Mouse (Mus musculus): ENCODE data around the gene Llgl1.

Gene Llgl1

DNA sequence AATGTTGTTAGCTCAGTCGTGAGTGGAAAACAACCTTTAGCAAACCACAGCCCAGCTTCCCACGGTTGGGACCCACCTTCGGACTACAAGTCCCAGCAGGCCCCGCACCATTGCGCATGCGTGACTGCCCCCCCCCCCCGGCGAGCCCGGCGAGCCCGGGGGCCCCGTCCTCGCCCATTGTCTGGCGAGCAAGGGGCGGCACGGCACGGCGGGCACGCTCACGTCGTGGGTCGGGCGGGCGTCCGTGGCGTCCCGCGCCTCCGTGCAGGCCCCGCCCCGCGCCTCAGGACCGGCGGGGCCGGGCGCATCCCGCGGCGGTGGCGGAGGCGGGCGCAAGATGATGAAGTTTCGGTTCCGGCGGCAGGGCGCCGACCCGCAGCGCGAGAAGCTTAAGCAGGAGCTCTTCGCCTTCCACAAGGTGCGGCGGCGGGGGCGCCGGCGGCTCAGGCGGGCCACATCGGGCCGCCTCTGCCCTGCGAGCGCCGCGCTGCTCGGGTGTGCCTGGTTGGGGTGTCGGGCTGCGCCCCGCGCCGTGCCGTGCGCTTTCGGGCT lies at the start of gene Llgl1:
Llgl1 (plus strand) TSS at position 200 of the 552 bp plus-strand sequence.
- peak; percentile 90 for DNase-seq

DNA sequence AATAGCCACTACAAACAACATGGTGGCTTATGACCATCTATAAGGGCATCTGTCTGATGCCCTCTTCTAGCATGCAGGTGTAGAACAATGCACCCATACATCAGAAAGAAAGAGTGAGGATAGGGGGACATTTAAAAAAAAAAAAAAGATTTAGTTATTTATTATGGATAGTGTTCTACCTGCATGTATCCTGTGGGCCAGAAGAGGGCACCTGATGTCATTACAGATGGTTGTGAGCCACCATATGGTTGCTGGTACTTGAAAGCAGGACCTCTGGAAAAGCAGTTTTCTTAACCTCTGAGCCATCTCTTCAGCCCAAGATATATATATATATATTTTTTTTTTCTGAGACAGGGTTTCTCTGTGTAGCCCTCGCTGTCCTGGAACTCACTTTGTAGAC lies 3.4 kb upstream of the Llgl1 start:
- no peak for DNase-seq

DNA sequence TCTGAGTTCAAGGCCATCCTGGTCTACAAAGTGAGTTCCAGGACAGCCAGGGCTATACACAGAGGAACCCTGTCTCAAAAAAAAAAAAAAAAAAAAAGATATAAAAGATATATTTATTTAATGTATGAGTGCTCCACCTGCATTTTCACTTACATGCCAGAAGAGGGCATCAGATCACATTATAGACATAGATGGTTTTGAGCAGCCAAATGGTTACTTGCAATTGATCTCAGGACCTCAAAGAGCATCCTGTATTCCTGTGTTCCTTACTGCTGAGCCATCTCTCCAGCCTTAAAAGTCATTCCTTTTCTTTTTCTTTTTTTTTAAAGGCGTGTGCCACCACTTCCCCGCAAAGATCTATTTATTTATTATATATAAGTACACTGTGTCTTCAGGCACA lies 2.0 kb upstream of the Llgl1 start:
- DNase-seq = no peak

DNA sequence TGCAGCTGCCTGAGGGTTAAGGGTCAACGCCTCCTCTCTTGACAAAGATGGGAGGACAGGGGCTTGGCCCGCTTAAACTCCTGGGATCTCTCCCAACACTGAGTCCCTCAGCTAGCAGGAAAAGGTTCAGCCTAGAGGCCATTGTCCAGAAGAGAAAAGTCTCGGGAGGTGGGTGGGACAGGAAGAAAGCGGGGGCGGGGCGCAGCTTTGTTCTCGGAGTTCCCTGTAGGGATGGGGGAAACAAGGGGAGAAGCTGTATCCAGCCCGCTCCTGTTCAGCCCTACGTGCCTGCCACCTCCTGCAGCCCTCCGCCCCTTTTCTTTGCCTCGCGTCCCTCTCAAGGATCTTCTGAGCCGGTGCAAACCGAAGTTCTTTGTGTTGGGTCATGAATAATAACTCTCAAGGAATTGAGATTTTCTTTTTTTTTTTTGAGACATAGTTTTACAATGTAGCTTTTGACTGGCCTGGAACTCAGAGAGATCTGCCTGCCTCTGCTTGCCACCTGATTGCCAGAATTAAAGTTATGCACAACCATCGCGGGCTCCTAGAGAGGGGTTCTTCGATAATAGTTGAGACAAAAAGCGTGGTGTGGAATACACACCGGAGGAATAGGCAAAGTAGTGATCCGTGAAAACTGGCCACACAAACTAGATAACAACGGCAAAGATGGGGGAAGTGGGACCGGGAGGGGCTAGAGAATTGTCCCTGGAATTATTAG lies 558 bp upstream of the Llgl1 start:
- no peak for DNase-seq

DNA sequence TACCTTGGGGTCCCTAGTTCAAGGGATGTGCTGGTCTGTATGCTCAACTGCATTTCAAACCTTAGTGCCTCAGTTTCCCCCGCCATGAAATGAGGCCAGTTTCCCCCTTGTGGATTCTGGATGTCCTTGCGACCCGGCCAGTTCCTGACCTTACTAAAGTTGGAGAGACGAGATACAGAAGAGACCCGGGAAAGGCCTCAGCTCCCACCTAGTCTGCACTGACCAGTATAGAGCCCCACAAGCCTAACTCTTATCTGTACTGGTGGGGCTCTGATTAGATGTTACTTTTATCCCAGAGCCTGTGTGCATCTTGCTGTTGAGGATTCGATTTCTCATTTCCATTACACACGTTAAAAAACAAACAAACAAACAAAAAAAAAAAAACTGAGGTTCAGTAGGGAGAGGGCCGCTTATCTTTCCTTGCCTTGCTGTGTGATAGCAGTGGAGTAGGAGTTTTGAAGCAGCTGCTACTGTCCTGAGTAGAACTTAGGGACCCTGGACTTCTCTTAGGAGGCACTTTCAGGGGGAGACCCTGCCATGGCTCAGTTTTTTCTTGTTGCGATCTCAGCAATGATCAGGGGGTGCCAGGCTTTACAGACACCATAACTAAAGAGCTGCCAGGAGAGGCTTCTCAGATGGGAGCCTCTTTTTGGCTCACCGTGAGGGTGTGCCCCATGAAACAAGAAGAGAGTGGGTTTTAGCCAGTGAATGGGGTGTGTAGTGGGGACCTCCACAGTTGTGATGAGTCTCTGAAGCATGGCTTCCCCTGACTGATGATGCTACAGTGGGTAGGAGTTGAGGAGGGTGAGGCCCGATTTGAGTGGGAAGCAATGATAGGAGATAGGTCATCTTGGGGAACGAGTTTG lies 1.0 kb downstream of the Llgl1 start:
- DNase-seq = no peak

DNA sequence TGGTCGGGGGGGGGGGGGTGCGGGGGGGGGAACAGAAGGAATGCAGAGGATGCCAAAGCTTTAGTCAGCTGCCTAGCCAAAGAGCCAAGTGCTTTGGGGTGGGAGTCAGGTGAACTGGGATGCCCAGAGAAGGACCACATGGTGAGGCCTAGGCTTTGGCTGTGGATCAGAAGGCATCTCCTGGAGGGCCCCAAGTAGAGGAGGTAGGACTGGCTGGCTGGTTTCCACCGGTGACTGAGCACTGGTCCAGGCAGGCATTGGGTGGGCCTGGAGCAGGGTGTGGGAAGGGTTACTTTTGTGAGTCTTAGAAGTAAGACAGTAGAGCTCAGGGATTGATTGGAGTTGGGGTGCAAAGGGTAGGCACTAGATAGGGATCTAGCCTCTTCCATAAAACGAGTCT lies 2.1 kb downstream of the Llgl1 start:
- no peak for DNase-seq

DNA sequence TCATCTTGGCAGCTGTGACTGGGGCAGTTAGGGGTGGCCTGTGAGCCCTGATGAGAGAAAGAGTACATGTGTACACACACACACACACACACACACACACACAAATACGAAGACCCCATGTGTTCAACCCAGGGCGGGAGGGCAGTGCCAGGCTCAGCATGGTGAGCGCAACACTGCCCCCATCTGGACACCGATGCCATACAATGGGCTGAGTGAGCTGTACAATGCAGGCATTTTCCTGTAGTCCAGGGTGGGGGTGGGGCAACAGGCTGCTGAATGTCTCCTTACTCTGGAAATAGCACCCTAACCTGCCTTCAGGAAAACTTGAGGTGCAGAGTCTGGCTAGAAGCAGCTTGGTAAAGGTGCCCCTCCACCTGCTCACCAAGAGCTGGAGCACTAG lies 3.6 kb downstream of the Llgl1 start:
- DNase-seq = peak; percentile 70

DNA sequence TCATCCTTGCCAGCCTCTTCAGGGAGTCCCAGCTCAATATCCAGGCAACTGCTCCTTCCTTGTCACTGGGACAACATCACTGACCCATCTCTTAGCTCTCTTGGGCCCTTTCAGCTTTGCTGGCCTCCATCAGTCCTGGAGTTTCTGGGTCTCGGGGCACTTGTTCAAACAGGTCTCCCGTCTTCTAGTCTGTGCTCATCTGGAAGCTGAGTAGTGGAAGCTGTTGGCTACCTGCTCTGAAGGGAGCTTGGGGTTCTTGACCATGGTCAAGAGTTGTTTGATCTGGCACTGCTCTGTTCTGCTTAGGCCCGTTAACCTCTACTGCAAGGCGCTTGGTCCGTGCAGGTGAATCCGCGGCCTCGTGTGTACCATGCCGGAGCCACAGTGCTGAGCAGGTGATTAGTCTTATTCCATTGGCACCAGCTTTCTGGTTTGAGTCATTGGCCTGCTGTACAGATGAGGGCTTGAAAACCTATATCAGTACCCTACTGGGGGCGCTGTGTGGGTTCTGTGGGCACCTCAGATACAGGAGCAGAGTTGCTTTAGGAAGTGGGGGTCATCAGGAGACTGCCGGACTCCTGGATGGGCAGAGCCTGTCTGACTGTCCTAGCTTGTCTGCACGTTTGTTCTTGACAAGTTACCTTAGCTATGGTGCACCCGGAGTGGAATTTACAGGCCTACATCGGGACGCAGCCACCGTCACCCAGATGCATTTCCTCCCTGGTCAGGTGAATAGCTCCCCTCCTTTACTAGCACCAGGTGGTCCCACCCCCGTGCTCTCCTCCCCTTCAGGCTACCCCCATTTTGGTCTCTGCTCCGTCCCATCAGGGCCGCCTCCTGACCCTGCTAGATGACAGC lies 4.7 kb downstream of the Llgl1 start:
- peak; percentile 1 for DNase-seq

DNA sequence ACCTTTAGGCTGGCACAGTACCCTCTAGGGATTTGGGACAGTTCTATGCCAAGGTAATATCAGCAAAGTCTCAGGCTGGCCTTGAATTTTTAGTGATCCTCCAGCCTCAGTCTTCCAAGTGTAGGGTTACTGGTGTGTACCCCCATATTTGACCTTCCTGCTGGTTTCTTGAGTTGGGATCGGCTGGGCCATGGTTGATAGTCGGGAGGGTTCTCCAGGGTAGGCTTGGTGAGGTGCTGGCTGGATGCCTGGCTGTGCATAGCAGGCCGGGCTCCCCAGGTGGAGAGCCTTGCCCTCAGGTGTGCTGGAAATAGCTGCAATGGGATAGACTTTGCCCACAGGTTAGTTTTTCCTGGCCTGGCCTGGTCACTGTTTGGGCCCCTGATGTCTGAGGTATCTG lies 5.7 kb downstream of the Llgl1 start:
- DNase-seq = no peak

DNA sequence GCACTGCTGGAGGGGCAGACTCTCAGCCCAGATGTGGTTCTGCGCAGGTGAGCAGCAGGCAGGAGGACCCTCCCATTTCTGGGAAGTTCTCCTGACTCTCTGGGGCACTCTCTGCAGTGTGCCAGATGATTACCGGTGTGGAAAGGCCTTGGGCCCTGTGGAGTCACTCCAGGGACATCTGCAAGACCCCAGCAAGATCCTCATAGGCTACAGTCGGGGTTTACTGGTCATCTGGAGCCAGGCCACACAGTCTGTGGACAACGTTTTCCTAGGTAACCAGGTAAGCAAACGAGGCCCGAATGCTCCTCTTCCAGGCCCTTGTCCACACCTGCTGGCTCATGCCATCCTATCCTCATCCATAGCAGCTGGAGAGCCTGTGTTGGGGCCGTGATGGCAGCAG lies 6.6 kb downstream of the Llgl1 start:
- peak; percentile 0 for DNase-seq

DNA sequence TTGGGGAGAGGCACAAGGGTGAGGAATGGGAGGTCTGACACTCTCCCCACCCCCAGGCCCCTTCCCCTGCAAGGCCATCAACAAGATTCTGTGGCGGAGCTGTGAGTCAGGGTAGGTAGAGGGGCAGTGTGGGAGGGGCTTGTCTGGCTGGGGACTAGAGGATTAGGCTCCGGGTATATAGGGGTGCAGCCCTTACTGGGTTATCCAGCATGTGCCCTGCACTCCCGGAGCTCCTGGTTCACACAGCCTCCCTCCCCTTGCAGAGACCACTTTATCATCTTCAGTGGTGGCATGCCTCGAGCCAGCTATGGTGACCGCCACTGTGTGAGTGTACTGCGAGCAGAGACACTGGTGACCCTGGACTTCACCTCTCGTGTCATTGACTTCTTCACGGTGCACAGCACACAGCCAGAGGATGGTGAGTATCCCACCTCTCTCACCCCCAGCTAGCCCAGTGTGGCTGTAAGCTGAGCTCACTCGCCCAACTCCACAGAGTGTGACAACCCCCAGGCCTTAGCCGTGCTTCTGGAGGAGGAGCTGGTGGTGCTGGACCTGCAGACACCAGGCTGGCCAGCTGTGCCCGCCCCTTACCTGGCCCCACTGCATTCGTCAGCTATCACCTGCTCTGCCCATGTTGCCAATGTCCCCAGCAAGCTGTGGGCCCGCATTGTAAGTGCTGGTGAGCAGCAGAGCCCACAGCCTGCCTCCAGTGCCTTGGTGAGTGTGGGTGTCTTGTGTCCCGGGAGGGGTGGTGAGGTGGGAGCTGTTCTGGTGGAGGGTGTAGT lies 7.4 kb downstream of the Llgl1 start:
- DNase-seq = peak; percentile 28

DNA sequence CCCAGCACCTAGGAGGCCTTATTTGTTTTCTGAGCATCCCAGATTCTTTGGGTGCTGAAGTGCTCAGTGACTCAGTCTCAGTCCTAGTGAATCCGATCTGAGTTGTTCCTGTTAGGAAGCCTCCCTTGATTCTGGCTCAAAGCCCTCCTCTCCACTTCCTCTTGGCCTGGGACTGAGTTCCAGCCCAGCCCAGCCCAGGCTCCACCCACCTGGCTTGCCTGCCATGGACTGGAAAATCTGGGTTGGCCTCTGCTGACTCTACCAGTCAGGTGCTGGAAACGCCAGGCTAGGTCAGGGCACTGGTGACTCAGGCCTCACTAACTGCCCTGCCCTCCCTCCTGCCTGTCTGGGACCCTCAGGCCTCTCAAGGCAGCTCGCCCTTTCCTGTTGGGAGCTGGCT lies 8.1 kb downstream of the Llgl1 start:
- peak; percentile 52 for DNase-seq

DNA sequence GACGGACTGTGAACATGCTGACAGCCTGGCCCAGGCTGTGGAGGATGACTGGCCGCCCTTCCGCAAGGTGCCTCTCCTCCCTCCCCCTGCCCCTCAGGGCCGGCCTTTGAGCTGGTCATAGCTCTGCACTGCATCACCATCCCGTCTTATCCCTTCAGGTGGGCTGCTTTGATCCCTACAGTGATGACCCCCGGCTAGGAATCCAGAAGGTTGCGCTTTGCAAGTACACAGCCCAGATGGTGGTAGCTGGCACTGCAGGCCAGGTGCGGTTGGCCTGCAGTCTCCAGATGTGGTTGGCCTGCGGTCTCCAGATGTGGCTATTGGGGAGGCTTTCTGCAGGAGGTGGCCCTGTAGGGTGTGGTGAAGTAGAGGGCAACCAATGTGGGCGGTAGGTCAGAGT lies 9.1 kb downstream of the Llgl1 start:
- DNase-seq = peak; percentile 1

DNA sequence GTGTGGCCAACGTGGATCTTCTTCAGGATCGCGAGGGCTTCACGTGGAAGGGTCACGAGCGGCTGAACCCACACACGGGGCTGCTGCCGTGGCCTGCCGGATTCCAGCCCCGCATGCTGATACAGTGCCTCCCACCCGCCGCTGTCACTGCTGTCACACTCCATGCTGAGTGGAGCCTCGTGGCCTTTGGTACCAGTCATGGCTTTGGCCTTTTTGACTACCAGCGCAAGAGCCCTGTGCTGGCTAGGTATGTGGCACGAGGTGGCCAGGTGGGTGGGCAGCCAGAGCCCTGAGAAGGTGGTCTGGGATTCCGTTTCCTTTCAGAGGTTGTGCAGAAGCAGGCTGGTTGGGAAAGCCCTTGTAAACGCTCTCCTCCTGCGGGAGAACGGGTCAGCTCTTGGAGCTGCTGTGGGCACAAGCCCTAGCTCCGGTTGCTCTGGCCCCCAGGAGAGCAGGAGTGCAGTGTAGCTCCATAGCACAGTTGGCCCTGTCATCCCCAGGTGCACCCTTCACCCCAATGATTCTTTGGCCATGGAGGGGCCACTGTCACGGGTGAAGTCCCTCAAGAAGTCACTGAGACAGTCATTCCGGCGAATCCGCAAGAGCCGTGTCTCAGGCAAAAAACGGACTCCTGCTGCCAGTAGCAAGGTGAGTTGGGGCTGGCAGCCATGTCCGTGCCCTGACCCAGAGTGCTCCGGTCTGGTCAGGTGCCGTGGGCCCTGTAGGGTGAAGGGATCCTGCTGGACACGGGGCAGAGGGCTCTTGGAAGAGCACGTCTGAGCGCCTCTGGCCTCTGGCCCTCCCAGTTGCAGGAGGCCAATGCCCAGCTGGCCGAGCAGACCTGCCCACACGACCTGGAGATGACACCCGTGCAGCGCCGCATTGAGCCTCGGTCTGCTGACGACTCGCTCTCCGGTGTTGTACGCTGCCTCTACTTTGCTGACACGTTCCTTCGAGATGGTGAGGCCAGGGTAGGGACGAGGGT lies 10.2 kb downstream of the Llgl1 start:
- peak; percentile 1 for DNase-seq

DNA sequence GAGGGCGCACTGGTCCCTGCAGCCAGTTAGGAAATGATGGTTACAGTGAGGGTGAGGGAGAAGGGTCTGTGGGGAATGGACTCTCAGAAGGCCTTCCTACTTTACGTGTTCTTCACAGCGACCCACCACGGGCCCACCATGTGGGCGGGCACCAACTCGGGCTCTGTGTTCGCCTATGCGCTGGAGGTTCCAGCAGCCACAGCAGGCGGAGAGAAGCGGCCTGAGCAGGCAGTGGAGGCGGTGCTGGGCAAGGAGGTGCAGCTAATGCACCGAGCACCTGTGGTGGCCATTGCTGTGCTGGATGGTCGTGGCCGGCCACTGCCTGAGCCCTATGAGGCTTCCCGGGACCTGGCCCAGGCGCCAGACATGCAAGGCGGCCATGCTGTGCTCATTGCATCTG lies 11.7 kb downstream of the Llgl1 start:
- no peak for DNase-seq

DNA sequence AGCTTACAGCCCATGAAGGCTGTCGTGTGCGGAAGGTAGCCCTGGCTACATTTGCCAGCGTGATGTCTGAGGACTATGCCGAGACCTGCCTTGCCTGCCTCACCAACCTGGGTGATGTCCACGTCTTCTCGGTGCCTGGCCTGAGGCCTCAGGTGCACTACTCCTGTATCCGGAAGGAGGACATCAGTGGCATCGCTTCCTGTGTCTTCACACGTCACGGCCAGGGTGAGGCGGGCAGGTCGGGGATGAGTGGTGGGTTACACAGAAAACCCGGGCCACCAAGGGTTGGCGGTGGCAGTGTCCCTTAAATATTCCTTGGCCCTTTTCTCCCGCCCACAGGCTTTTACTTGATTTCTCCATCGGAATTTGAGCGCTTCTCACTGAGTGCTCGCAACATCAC lies 12.5 kb downstream of the Llgl1 start:
- no peak for DNase-seq

DNA sequence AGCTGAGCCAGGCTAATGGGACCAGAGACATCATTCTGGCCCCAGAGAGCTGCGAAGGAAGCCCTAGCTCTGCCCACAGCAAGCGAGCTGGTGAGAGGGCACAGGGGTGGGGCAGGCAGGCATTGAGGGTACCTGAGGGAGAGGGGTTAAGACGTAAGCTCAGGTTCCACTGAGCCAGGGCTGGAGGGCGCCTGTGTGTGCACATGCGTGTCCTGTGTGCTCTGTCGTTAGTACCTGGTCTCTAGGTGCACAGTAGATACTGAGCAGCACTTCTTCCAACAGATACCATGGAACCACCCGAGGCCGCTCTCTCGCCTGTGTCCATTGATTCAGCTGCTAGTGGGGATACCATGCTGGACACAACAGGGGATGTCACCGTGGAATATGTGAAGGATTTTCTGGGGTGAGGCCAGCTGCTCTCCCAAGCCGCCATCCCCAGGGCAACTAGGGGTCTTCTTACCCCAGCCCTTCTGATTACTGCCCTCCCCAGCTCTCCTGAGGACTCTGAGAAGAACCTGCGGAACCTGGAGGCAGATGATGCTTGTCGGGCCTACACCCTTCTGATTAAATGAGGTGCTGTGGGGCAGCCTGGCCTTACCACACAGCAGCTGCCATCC lies 13.2 kb downstream of the Llgl1 start:
- DNase-seq = no peak

DNA sequence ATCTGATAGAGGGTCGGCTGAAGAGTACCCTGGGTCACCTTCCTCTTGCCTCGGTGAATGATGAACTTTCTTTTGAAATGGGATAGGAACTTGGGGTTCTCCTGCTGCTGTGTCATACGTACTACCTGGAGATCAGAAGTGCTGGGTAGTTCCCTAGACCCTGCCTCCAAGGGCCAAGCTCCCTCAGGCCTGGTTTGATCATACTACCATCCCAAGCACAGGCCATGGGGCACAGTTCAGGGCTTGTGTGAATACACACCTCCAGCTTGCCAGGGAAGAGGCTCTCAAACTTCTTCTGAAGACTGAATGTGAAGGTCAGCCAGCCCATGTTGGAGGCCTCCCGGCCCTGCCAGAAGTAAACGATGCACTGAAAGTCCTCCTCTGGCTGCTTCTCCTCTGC lies 16.3 kb downstream of the Llgl1 start:
- DNase-seq = no peak

DNA sequence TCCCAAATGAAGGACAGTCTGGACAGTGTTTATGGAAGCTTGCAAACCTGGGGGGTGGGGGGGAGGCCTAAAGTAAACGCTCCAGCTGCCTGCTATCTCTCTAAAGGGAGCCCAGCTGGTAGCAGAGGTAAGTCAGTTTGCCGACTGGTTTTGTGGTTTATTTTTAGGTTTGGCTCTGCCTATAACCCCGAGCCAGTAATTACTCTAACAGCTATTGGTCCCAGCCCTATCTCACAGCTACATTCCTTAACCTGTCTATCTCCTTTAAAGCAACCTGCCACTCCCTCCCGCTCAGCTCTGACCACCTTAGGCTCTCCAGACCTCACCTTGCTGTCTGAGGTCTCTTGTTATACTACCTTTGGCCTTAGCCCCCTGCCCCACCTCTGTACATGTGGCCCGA lies 19.7 kb downstream of the Llgl1 start:
- DNase-seq = no peak

DNA sequence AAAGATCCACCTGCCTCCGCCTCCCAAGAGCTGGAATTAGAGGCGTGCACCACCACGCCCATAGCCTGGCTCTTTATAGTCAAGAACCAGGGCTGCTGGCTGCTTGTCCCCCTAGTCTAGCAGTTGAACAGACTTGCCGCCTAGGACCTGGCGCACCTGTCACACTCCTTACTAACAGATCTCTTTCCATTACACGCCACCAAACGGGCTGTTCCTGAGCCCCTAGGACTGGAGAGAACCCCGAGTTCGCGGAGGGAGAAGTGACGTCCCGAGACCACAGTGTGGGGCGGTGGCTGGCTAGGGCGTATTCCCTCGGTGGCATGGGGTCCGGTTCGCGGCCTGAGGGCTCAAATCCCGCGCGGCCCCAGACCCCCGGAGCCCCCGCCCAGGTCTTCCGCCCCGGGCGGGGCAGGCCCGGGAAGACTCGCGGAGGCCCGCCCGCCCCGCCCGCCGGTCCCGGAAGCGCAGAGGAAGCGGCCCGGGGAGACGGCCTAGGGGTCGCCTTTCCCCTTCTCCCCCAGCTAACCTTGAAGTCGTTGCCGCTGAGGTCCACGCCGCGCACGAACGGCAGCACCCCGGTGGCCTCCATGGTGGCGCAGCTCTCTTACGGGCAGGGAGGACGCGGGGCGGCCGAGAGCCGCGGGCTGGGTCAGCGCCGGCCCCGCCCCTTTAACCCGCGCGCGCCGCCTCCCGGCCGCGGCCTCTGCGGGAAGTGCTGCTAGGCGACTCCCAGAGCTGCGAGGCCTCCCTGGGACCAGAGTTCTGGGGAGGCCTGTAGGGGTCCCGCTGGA lies 27.3 kb downstream of the Llgl1 start, which contains the start of gene Flii:
Flii (minus strand) TSS at position 663 of the 791 bp plus-strand sequence.
- peak; percentile 80 for DNase-seq

Data from right cerebral cortex, adult 18-20 months (tissue).